Mouse (Mus musculus) liver, embryonic 14.5 days (tissue): Measurements from ENCODE around the gene Tpgs1.

Experiments used
- CTCF ChIP-seq: IDR thresholded peaks from 2 replicates; pipeline ENCODE4 v1.5.1; 2016; ENCODE audit warnings: antibody characterized with exemption, low read depth, control low read depth
- EP300 ChIP-seq: IDR thresholded peaks from 2 replicates; pipeline ENCODE4 v1.6.1; 2016; ENCODE audit warnings: antibody characterized with exemption, low read depth

GRCm38 (mm10) chr10:79703541-79703940 is 34.4 kb downstream of the Tpgs1 start:
- TF ChIP-seq CTCF (no peak; the same call in 1 of the 2 replicates), EP300 (no peak)
